Mouse (Mus musculus): ENCODE data around the gene Fbxo11. TPM values are rescaled to one million over a fixed set of nuclear protein-coding genes. Genes with fewer than 3 reads are reported as not detected.

Fbxo11 gene
- polyA plus RNA-seq, 1 experiment from 2014 or later: 4.1 TPM

- no peaks in the 10 kb centered on the region for H3K36me3 ChIP-seq (replicated peaks; ENCODE audit: insufficient read depth, low read length)
- H3K9me3 ChIP-seq (ENCODE audit: low read length): no peaks in the 10 kb centered on the region
- H3K9ac ChIP-seq (replicated peaks): peak overlapping the region; percentile 100
- peak overlapping the region; percentile 99 for H3K4me3 ChIP-seq (ENCODE audit: low read depth, low read length)
- no peak for TF ChIP-seq CTCF (IDR thresholded peaks at IDR 0.05; ENCODE audit: low read depth)
- no peak for TF ChIP-seq EP300 (IDR thresholded peaks at IDR 0.05; ENCODE audit: low read depth)
- peak; percentile 54 for ATAC-seq
- 0% methylated on average over 16 of the region's 67 CpGs for WGBS (ENCODE audit: insufficient replicate concordance)
- 0 out of 2 replicates have a peak, but pooled peaks cover 3% of the 10 kb centered on the region for H3K4me1 ChIP-seq (ENCODE audit: insufficient read depth)
- H3K27ac ChIP-seq (ENCODE audit: low read depth): peak overlapping the region; percentile 100
- no peaks in the 10 kb centered on the region for H3K27me3 ChIP-seq (ENCODE audit: insufficient read depth, low read length)
- peak; percentile 77 for DNase-seq
- H3K4me2 ChIP-seq (ENCODE audit: low read depth, low read length): peak overlapping the region; percentile 80
Observed at GRCm38 (mm10) chr17:88064347-88065030, 602 bp downstream of the Fbxo11 start.

- H3K4me2 ChIP-seq (ENCODE audit: low read depth, low read length): peak overlapping the region; percentile 80
- peak overlapping the region; percentile 99 for H3K4me3 ChIP-seq (ENCODE audit: low read depth, low read length)
- H3K9me3 ChIP-seq (ENCODE audit: low read length): no peaks in the 10 kb centered on the region
- peak overlapping the region; percentile 100 for H3K9ac ChIP-seq (replicated peaks)
- 0 out of 2 replicates have a peak, but pooled peaks cover 3% of the 10 kb centered on the region for H3K4me1 ChIP-seq (ENCODE audit: insufficient read depth)
- ATAC-seq (peak; percentile 2), DNase-seq (peak; percentile 76)
- no peaks in the 10 kb centered on the region for H3K36me3 ChIP-seq (replicated peaks; ENCODE audit: insufficient read depth, low read length)
- H3K27ac ChIP-seq (ENCODE audit: low read depth): peak overlapping the region; percentile 100
- under 1% methylated on average over 23 of the region's 23 CpGs for WGBS (ENCODE audit: insufficient replicate concordance)
- TF ChIP-seq EP300 (IDR thresholded peaks at IDR 0.05; ENCODE audit: low read depth) (no peak), CTCF (IDR thresholded peaks at IDR 0.05; ENCODE audit: low read depth) (no peak)
- H3K27me3 ChIP-seq (ENCODE audit: insufficient read depth, low read length): no peaks in the 10 kb centered on the region
Observed at GRCm38 (mm10) chr17:88063980-88064346, 1.1 kb downstream of the Fbxo11 start.

GRCm38 (mm10) chr17:88062860-88063580, 2.1 kb downstream of the Fbxo11 start:
- ATAC-seq: no peak
- H3K4me2 ChIP-seq (ENCODE audit: low read depth, low read length): peak overlapping the region; percentile 80
- H3K27me3 ChIP-seq (ENCODE audit: insufficient read depth, low read length): no peaks in the 10 kb centered on the region
- H3K36me3 ChIP-seq (replicated peaks; ENCODE audit: insufficient read depth, low read length): no peaks in the 10 kb centered on the region
- peak overlapping the region; percentile 100; the same call in 1 of the 2 replicates for H3K27ac ChIP-seq (ENCODE audit: low read depth)
- DNase-seq: no peak
- WGBS (ENCODE audit: insufficient replicate concordance): 37% methylated on average over 8 of the region's 8 CpGs
- TF ChIP-seq EP300 (IDR thresholded peaks at IDR 0.05; ENCODE audit: low read depth) (no peak), CTCF (IDR thresholded peaks at IDR 0.05; ENCODE audit: low read depth) (no peak)
- H3K9me3 ChIP-seq (ENCODE audit: low read length): no peaks in the 10 kb centered on the region
- peak overlapping the region; percentile 100; the same call in 1 of the 2 replicates for H3K9ac ChIP-seq (replicated peaks)
- H3K4me3 ChIP-seq (ENCODE audit: low read depth, low read length): peak overlapping the region; percentile 99
- H3K4me1 ChIP-seq (ENCODE audit: insufficient read depth): peaks cover 8% of the 10 kb centered on the region

- H3K9ac ChIP-seq (replicated peaks): no peak overlapping the region
- TF ChIP-seq CTCF (IDR thresholded peaks at IDR 0.05; ENCODE audit: low read depth) (no peak), EP300 (IDR thresholded peaks at IDR 0.05; ENCODE audit: low read depth) (no peak)
- no peak overlapping the region for H3K4me2 ChIP-seq (ENCODE audit: low read depth, low read length)
- no peak overlapping the region for H3K27ac ChIP-seq (ENCODE audit: low read depth)
- DNase-seq (no peak), ATAC-seq (no peak)
- peaks cover 10% of the 10 kb centered on the region for H3K4me1 ChIP-seq (ENCODE audit: insufficient read depth)
- WGBS (ENCODE audit: insufficient replicate concordance): 78% methylated on average over 3 of the region's 3 CpGs
- no peaks in the 10 kb centered on the region for H3K9me3 ChIP-seq (ENCODE audit: low read length)
- H3K27me3 ChIP-seq (ENCODE audit: insufficient read depth, low read length): no peaks in the 10 kb centered on the region
- no peaks in the 10 kb centered on the region for H3K36me3 ChIP-seq (replicated peaks; ENCODE audit: insufficient read depth, low read length)
- no peak overlapping the region for H3K4me3 ChIP-seq (ENCODE audit: low read depth, low read length)
Observed at GRCm38 (mm10) chr17:88061942-88062341, 3.1 kb downstream of the Fbxo11 start.

- H3K4me1 ChIP-seq (ENCODE audit: insufficient read depth): peaks cover 10% of the 10 kb centered on the region
- ATAC-seq: no peak
- H3K9me3 ChIP-seq (ENCODE audit: low read length): no peaks in the 10 kb centered on the region
- 47% methylated on average over 2 of the region's 2 CpGs for WGBS (ENCODE audit: insufficient replicate concordance)
- peak overlapping the region; percentile 1; the same call in 1 of the 2 replicates for H3K27ac ChIP-seq (ENCODE audit: low read depth)
- no peak for DNase-seq
- peak overlapping the region; percentile 19; the same call in 1 of the 2 replicates for H3K4me2 ChIP-seq (ENCODE audit: low read depth, low read length)
- H3K9ac ChIP-seq (replicated peaks): no peak overlapping the region
- no peak overlapping the region for H3K4me3 ChIP-seq (ENCODE audit: low read depth, low read length)
- no peak for TF ChIP-seq EP300 (IDR thresholded peaks at IDR 0.05; ENCODE audit: low read depth)
- no peak for TF ChIP-seq CTCF (IDR thresholded peaks at IDR 0.05; ENCODE audit: low read depth)
- H3K27me3 ChIP-seq (ENCODE audit: insufficient read depth, low read length): no peaks in the 10 kb centered on the region
- no peaks in the 10 kb centered on the region for H3K36me3 ChIP-seq (replicated peaks; ENCODE audit: insufficient read depth, low read length)
Observed at GRCm38 (mm10) chr17:88058280-88058679, 6.8 kb downstream of the Fbxo11 start.

- Histone ChIP-seq H3K4me2 (ENCODE audit: low read depth, low read length) (peak overlapping the region; percentile 19; the same call in 1 of the 2 replicates), H3K27ac (ENCODE audit: low read depth) (peak overlapping the region; percentile 1; the same call in 1 of the 2 replicates), H3K9me3 (ENCODE audit: low read length) (no peaks in the 10 kb centered on the region), H3K27me3 (ENCODE audit: insufficient read depth, low read length) (no peaks in the 10 kb centered on the region), H3K9ac (replicated peaks) (no peak overlapping the region), H3K36me3 (replicated peaks; ENCODE audit: insufficient read depth, low read length) (no peaks in the 10 kb centered on the region), H3K4me3 (ENCODE audit: low read depth, low read length) (no peak overlapping the region), H3K4me1 (ENCODE audit: insufficient read depth) (peaks cover 10% of the 10 kb centered on the region)
- peak; percentile 13; the same call in 1 of the 2 replicates for ATAC-seq
- DNase-seq: no peak
- no peak for TF ChIP-seq CTCF (IDR thresholded peaks at IDR 0.05; ENCODE audit: low read depth)
- TF ChIP-seq EP300 (IDR thresholded peaks at IDR 0.05; ENCODE audit: low read depth): peak; percentile 23; the same call in 1 of the 2 replicates
- 76% methylated on average over 1 of the region's 1 CpGs for WGBS (ENCODE audit: insufficient replicate concordance)
Observed at GRCm38 (mm10) chr17:88057846-88058245, 7.2 kb downstream of the Fbxo11 start.
